Mouse (Mus musculus): ENCODE data around the gene Gpsm3. TPM values are rescaled to one million over a fixed set of nuclear protein-coding genes. Genes with fewer than 3 reads are reported as not detected.

Gene Gpsm3
- polyA plus RNA-seq, 1 experiment from 2014 or later: 241 TPM

DNA sequence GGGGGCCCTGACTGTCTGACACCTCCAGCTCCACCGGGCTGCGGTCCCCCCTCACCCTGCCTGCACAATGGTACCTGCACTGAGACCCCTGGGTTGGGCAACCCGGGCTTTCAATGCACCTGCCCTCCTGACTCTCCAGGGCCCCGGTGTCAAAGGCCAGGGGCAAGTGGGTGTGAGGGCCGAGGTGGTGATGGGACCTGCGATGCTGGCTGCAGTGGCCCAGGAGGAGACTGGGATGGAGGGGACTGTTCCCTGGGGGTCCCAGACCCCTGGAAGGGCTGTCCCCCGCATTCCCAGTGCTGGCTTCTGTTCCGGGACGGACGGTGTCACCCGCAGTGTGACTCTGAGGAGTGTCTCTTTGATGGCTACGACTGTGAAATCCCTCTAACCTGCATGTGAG lies 7.1 kb upstream of the Gpsm3 start:
- DNase-seq (ENCODE audit: low spot score): no peak

DNA sequence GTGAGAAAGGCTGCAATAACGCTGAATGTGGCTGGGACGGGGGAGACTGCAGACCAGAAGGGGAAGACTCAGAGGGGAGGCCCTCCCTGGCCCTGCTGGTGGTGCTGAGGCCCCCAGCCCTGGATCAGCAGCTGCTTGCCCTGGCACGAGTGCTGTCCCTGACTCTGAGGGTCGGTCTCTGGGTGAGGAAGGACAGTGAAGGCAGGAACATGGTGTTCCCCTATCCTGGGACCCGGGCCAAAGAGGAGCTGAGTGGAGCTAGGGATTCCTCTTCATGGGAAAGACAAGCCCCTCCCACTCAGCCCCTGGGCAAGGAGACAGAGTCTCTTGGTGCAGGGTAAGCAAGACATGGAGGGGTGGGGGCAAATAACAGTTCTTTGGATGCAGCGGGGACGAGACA lies 6.2 kb upstream of the Gpsm3 start:
- no peak for DNase-seq (ENCODE audit: low spot score)

DNA sequence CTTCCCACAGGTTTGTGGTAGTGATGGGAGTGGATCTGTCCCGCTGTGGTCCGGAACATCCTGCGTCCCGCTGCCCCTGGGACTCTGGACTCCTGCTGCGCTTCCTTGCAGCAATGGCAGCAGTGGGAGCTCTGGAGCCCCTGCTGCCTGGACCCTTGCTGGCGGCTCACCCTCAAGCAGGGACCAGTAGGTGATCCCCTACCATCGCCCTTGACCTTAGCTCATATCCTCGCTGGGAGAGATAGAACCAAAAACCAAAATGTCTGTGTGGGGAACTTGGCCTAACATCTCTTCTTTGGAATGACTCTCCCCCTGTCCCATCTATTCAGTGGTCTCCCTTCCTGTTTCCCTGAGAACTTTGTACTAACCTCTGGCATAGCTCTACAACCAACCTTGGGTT lies 5.8 kb upstream of the Gpsm3 start:
- DNase-seq (ENCODE audit: low spot score): no peak

DNA sequence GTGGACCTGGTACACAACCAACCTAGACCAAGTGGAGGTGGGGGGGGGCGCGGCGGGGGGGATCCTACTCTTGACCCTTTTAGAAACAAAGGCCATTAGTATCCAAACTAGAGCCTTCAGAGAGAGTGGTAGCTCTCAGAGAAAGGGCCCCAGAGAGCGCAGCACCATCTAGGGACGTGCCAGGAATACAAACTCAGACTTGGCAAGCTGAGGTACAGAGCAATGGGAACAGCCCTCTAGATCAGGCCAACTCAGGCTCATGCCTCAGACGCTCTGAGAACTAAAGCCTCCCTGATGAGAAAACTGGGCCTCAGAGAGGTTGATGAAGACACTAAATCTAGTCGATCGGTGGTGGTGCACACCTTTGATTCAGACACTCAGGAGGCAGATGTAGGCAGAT lies 4.5 kb upstream of the Gpsm3 start:
- no peak for DNase-seq (ENCODE audit: low spot score)

DNA sequence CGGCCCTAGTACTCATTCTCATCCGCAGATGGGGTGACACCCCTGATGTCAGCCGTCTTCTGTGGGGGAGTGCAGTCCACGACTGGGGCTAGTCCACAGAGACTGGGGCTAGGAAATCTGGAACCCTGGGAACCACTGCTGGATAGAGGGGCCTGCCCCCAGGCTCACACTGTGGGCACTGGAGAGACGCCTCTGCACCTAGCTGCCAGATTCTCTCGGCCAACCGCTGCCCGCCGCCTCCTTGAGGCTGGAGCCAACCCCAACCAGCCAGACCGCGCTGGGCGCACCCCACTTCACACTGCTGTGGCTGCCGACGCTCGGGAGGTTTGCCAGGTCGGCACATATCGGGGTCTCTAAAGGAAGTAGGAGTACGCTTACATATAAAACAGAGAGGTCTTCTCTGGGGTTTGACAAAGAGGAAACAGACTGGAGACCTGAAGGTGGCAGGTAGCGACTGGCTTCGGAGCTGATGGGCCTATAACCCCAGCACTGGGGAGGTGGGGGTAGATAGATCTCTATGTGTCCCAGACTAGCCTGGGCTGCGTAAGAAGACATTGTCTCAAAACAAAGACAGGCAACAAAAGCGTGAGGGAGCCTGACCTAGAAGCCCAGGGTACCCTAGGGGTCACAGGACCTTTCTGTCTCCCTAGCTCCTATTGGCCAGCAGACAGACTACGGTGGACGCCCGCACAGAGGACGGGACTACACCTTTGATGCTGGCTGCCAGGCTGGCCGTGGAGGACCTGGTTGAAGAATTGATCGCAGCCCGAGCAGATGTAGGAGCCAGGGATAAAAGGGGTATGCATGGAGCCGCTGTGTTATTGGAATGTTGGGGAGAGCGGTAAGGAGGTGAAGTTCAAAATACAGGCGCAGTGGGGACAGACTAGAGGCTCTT lies 3.5 kb upstream of the Gpsm3 start:
- DNase-seq (ENCODE audit: low spot score): no peak

DNA sequence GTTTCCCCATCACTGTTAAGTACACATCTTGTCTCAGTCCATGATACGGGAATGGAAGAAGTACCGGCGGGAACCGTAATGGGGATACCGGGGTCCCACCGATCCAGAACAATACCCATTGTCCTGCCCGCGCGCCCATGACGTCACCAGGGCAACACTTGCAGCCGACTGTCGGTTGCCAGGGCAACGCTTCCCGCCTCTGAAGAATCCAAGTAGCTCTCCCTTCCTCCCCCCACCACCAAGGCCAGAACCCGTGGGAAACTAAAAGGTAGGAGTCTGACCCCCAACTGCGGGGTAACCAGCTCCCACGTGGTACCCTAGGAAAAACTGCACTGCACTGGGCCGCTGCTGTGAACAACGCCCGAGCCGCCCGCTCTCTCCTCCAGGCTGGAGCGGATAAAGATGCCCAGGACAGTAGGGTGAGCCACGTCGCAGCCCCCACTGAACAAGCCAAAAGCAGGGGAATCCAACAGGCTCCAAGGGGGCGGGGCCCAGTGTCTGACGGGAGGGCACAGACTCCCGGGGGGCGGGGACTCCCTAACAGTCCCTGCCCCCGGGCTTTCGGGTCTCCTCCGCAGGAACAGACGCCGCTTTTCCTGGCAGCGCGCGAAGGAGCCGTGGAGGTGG lies 2.7 kb upstream of the Gpsm3 start:
- peak; percentile 88 for DNase-seq (ENCODE audit: low spot score)

- DNase-seq (ENCODE audit: low spot score): peak; percentile 97
Observed at GRCm38 (mm10) chr17:34587423-34587811, 2.2 kb upstream of the Gpsm3 start.

- no peak for DNase-seq (ENCODE audit: low spot score)
Observed at GRCm38 (mm10) chr17:34587814-34588213, 1.8 kb upstream of the Gpsm3 start.

DNA sequence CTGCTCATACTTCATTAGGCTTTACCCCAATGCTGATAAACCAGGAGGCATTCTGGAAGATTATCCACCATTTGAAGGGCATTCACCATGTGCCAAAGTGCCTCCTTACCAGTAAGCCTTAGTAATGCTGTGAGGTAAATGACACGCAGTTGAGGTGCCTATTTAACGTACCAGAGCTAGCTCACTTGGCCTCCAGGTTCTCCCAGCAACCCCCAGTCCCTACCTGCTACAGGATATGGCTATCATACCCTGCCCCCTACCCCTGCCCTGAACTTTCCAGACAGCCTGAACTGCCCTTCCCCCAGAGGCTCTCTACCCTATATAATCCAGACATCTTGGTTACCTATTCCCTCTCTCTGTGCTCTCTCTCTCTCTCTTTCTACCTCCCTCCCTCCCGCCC lies 839 bp upstream of the Gpsm3 start:
- DNase-seq (ENCODE audit: low spot score): peak; percentile 17

- peak; percentile 52 for DNase-seq (ENCODE audit: low spot score)
Observed at GRCm38 (mm10) chr17:34589206-34589605, 400 bp upstream of the Gpsm3 start.

DNA sequence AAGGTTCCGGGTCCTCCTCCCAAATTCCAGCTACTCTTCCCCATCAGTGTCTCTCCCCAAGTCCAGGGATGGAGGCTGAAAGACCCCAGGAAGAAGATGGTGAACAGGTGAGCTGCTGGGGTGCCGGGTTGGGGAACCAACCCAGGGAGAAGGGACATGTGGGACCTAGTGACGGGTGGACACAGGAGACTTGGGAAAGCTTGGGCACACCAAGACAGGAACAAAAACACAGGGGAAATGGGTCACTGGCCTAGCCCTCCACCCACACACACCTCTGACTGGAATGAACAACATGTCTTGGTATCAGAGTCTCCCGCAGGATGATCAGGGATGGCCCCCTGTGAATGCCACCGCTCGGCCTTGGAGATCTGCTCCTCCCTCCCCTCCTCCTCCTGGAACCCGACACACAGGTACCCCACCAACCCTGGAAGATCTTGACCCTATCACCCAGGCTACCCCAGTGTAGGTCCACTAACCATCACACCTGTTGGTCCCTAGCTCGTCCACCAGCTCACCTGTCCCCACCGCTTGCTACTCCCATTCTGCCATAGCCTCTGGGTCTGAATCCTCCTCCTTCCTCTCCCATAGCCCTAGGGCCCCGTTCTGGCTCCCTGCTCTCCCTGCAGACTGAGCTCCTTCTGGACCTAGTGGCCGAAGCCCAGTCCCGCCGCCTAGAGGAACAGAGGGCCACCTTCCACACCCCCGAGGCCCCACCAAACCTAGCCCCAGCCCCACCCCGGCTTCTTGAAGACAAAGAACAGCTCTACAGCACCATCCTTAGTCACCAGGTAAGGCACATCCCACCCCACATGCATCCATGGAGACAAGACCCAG lies 765 bp downstream of the Gpsm3 start:
- DNase-seq (ENCODE audit: low spot score): no peak

DNA sequence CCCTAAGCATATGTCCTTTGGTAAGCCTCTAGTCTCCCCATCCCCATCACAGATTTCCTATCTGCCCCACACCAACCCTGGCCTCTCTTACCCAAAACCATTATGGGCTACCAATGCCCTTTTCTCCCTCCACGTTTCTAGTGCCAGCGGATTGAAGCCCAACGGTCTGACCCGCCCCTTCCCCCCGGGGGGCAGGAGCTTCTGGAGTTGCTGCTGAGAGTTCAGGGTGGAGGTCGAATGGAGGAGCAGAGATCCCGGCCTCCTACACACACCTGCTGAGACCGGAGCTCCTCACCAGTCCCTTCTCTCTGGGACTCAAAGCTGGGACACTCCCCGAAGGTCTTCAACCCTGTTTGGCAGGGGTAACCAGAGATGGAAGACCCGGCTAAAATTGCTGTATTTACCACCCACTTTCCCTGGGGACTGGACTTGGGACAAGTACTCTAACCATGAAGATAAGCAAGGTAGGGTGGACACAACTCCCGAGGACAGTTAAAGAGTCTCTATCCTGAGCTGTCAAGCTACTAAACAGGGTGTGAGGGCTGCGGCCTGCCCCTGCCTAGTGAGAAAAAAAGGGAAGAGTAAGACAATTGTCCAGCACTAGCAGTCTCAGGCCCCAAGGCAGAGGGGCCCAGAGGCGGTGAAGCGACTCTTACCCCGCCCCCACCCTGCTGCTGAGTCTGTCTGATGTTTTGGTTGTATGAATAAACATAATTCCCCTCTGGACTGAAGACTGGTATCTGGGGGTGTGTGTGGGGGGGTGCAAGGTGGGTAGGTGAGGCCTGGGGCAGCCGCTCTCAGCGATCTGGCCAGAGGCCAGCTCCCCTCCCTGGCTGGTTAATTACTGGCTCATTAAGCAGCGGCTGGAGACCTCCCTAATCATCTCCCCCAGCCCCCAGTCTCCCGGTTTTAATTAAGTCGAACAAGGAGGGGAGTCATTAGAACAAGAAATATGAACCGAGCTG lies 1.7 kb downstream of the Gpsm3 start, which contains the start of gene Pbx2:
Gene Pbx2, plus strand, starts transcription at position 238 of the 965 bp plus-strand sequence.
- peak; percentile 15 for DNase-seq (ENCODE audit: low spot score)

DNA sequence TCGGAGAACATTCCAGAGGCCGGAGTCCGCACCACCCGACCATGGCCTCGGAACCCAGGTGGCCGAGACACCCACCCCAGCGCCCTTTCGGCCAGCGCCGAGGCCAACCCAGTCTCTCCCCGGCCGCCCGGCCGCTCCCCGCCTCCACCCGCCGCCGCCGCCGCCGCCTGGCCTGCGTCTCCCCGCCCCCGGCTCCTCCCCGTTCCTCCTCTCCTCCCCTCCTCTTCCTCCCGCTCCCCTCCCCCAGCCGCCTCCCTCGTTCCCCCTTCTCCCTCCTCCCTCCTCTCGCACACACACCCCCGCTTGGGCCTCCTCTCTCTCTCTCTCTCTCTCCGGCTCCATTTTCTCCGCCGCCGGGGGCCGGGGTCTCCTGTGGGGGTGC lies 2.4 kb downstream of the Gpsm3 start:
- DNase-seq (ENCODE audit: low spot score): peak; percentile 88

- DNase-seq (ENCODE audit: low spot score): peak; percentile 28
Observed at GRCm38 (mm10) chr17:34592581-34593549, 3.3 kb downstream of the Gpsm3 start.

- no peak for DNase-seq (ENCODE audit: low spot score)
Observed at GRCm38 (mm10) chr17:34593752-34594525, 4.3 kb downstream of the Gpsm3 start.

DNA sequence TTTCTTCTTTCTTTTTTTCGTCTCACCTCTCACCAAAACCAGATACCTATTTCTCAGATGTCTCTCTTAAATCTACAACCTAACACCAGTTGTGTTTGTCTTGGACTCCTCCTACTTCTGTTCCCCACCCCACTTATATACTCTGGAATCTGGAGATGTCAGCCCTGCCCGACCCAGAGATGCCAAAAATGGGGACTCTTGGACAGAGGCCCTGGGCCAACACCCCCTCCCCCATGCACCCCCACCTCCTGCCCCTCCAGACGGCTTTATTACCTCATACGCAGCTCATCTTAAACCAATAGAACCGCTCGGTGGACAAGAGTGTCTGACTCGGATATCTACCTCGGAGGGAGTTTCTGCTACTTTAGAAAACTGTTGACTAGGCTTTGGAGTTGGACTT lies 6.5 kb downstream of the Gpsm3 start:
- DNase-seq (ENCODE audit: low spot score): no peak

DNA sequence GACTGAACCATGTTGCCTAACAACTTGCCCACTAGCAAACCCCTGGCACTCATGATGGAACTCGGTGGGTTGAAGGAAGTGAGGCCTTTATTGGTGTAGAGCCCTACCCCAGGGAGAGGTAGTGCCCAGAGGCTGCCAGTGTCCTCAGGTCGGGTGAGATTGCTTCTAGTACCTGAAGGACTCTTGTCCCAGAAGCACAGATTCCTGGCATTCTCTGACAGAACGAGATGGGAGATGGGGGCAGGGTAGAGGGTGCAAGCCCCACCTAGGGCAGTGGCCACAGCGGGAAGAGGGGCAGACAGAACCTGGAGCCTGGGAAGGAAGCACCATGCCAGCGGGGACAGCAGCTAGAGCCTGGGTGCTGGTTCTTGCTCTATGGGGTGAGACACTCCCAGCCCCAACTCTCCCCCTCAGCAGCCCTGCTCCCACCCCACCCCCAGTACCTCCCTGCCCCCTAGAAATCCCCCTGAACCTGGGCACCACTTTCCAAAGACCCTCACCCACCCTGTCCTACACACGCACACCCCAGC lies 8.0 kb downstream of the Gpsm3 start, which contains the start of gene Ager:
Gene Ager, plus strand, starts transcription at position 297 of the 530 bp plus-strand sequence.
- DNase-seq (ENCODE audit: low spot score): no peak

GRCm38 (mm10) chr17:34599891-34600290 lies 10.3 kb downstream of the Gpsm3 start:
- no peak for DNase-seq (ENCODE audit: low spot score)
